Mouse (Mus musculus): ENCODE measurements around the gene Tmem91.

DNA sequence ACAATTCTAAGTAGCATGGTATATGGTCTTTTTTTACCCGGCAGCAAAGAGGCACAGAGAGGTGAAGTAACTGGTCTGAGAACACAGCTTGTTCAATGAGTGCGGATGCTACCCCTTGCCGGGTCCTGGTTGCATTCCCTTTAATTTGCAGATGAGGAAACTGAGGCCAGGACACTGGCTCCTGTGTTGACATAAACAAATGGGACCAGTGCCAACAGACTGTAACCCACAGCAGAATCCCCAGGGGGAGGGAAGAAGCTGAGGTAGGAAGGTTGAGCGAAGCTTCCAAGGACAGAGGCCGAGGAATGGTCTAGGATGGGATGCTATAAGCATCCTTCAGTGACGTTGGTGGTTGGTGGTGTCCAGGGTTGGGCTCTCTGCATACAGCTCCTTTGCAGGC lies 439 bp upstream of the Tmem91 start:
- TF ChIP-seq CTCF (IDR thresholded peaks at IDR 0.05; ENCODE audit: insufficient read depth, low read length) (no peak), POLR2A (IDR thresholded peaks at IDR 0.05; ENCODE audit: borderline replicate concordance, extremely low read depth, low read depth, low read length) (no peak)

Data from lung, adult 2 months (tissue).